Mouse (Mus musculus) ES-Bruce4 (cell line): Measurements from ENCODE around the gene Slc1a7.

Experiments
- CTCF ChIP-seq: IDR thresholded peaks from one replicate; pipeline ENCODE4 v1.8.1; 2011; ENCODE audit warnings: low read depth, low read length
- EP300 ChIP-seq: IDR thresholded peaks from 2 replicates; pipeline ENCODE4 v1.6.1; 2011; ENCODE audit warnings: low read depth, low read length; ENCODE audit not compliant: insufficient read depth
- POLR2A ChIP-seq: IDR thresholded peaks from one replicate; pipeline ENCODE4 v1.8.1; 2011; ENCODE audit warnings: low read length; ENCODE audit not compliant: insufficient read depth

- TF ChIP-seq POLR2A (no peak), EP300 (no peak), CTCF (no peak)
Measured at GRCm38 (mm10) chr4:107995727-107996126, 27.6 kb downstream of the Slc1a7 start.
